Mouse (Mus musculus) erythroblast, embryonic 14.5 days (primary cell): ENCODE measurements around the gene Copg2.

Source experiments
- GATA1 ChIP-seq: IDR thresholded peaks from 2 replicates; pipeline ENCODE4 v1.6.1; 2012; ENCODE audit warnings: low read length, inconsistent platforms, mixed read lengths
- TAL1 ChIP-seq: IDR thresholded peaks from 3 replicates; pipeline ENCODE4 v1.6.1; 2012; ENCODE audit warnings: low read length, inconsistent platforms, mixed read lengths

GRCm38 (mm10) chr6:30813626-30814025, 83.0 kb downstream of the Copg2 start:
- no peak for TF ChIP-seq TAL1
- no peak for TF ChIP-seq GATA1
